In the genomic region with DNA sequence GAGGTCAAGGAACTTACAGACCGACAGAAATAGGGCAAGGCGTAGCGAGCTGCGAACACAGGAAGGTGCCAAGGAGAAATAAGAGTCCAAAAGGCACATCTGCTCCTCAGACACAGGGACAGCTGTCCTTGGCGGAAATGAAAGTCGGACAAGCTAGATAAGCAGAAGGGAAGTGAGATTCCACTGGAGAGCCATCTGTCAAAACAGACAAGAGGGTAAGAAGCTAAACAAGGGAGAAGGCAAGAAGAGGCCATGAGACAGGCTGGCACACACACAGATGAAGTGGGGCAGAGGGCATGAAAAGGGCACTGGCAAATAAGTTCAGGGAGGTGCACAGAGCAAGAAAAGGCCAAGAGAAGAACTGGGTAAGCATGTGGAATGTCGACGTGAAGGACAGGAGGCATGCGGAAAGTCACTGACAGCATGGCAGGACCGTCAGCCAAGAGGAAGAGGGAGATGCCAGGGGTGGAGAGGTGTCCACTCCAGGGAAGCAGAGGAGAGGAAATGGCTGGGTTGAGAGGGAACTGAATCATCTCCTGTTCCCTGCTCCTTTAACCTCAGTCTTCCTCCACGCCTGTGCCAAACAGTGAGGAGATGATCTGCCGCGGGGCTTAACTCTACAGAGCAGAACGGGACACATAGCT, we compare ENCODE assay signal across 8 mouse cellular contexts.
A peak's percentile ranks its signal among the peaks of the same experiment; 100 is the strongest.
DNase-seq lines count a peak whose midpoint lies in the region; ATAC-seq and TF ChIP-seq lines count a peak whose summit lies in the region.

No protein-coding gene starts in this region.

- intact Hi-C loops in heart, postnatal 36 days (cut with DNase I), result loop anchor here (5.0 kb wide), 1 partner anchor 77 kb away; no protein-coding TSS in a partner anchor

- WGBS in intestine, embryonic 14.5 days, result 57% methylated on average over 14 of the region's 14 CpGs
- 44% methylated on average over 14 of the region's 14 CpGs for WGBS in intestine, postnatal 0 days
- WGBS in liver, postnatal 0 days (ENCODE audit: insufficient replicate concordance), result 28% methylated on average over 14 of the region's 14 CpGs
- WGBS in midbrain, embryonic 16.5 days, result 88% methylated on average over 14 of the region's 14 CpGs

- H3K4me2 ChIP-seq in intestine, embryonic 14.5 days (ENCODE audit: low read length), result no peak overlapping the region
- H3K4me2 ChIP-seq in intestine, postnatal 0 days (replicated peaks; ENCODE audit: low read depth), result no peak overlapping the region
- H3K4me2 ChIP-seq in liver, postnatal 0 days (ENCODE audit: low read depth, low read length), result peak overlapping the region; percentile 35; the same call in 1 of the 2 replicates
- H3K4me2 ChIP-seq in midbrain, embryonic 16.5 days (ENCODE audit: low read length), result no peak overlapping the region

- TF ChIP-seq CTCF in intestine, postnatal 0 days (IDR thresholded peaks at IDR 0.05; ENCODE audit: low read depth), result no peak
- no peak for TF ChIP-seq CTCF in brain, embryonic 14.5 days (IDR thresholded peaks at IDR 0.05; ENCODE audit: borderline replicate concordance, extremely low read depth, insufficient read depth, insufficient read length)
- TF ChIP-seq CTCF in liver, postnatal 0 days (IDR thresholded peaks at IDR 0.05; ENCODE audit: low read depth), result no peak

- ATAC-seq in intestine, embryonic 14.5 days (replicated peaks; ENCODE audit: low FRiP score, low TSS enrichment, low read depth), result 0 out of 2 replicates have a peak, but pooled peaks have one; percentile 29
- ATAC-seq in intestine, postnatal 0 days, result no peak
- ATAC-seq in liver, postnatal 0 days, result peak; percentile 79
- ATAC-seq in midbrain, embryonic 16.5 days, result no peak

- no peaks in the 10 kb centered on the region for H3K9me3 ChIP-seq in intestine, embryonic 14.5 days (ENCODE audit: control insufficient read depth, low read length)
- H3K9me3 ChIP-seq in intestine, postnatal 0 days (ENCODE audit: control insufficient read depth), result no peaks in the 10 kb centered on the region
- H3K9me3 ChIP-seq in liver, postnatal 0 days (ENCODE audit: low read length), result no peaks in the 10 kb centered on the region
- no peaks in the 10 kb centered on the region for H3K9me3 ChIP-seq in midbrain, embryonic 16.5 days (replicated peaks; ENCODE audit: control insufficient read depth, low read length, poor library complexity, severe bottlenecking)

- H3K4me1 ChIP-seq in intestine, embryonic 14.5 days (replicated peaks; ENCODE audit: control insufficient read depth, insufficient read depth, low read length), result 0 out of 2 replicates have a peak, but pooled peaks cover 3% of the 10 kb centered on the region
- H3K4me1 ChIP-seq in intestine, postnatal 0 days (replicated peaks; ENCODE audit: control insufficient read depth, insufficient read depth, low read length), result no peaks in the 10 kb centered on the region
- peaks cover 6% of the 10 kb centered on the region; the same call in 1 of the 2 replicates for H3K4me1 ChIP-seq in liver, postnatal 0 days (ENCODE audit: insufficient read depth)
- H3K4me1 ChIP-seq in midbrain, embryonic 16.5 days (ENCODE audit: control insufficient read depth, insufficient read depth, low read length), result no peaks in the 10 kb centered on the region

- no peak for DNase-seq in intestine, embryonic 14.5 days (ENCODE audit: low spot score)
- peak; percentile 18 for DNase-seq in brain, embryonic 14.5 days (ENCODE audit: low read depth)
- peak; percentile 33 to 39 for DNase-seq in heart, postnatal 36 days
- peak; percentile 28 for DNase-seq in liver, postnatal 0 days
- no peak for DNase-seq in urinary bladder, postnatal 4 days (ENCODE audit: low spot score in 2 of 2)
- DNase-seq in cerebellum, adult 18-20 months, result no peak

- no peaks in the 10 kb centered on the region; the same call in 1 of the 2 replicates for H3K27me3 ChIP-seq in intestine, embryonic 14.5 days (replicated peaks; ENCODE audit: control insufficient read depth, insufficient read depth, low read length)
- no peaks in the 10 kb centered on the region for H3K27me3 ChIP-seq in intestine, postnatal 0 days (replicated peaks; ENCODE audit: control insufficient read depth, insufficient read depth, low read length)
- no peaks in the 10 kb centered on the region for H3K27me3 ChIP-seq in liver, postnatal 0 days (ENCODE audit: insufficient read depth, low read length)
- no peaks in the 10 kb centered on the region for H3K27me3 ChIP-seq in midbrain, embryonic 16.5 days (ENCODE audit: control insufficient read depth, insufficient read depth, low read depth, low read length)

- H3K4me3 ChIP-seq in intestine, embryonic 14.5 days (ENCODE audit: low read depth, low read length), result no peak overlapping the region
- no peak overlapping the region for H3K4me3 ChIP-seq in intestine, postnatal 0 days (ENCODE audit: low read depth, low read length)
- H3K4me3 ChIP-seq in liver, postnatal 0 days (ENCODE audit: low read depth, low read length), result no peak overlapping the region
- no peak overlapping the region for H3K4me3 ChIP-seq in midbrain, embryonic 16.5 days (ENCODE audit: low read depth, low read length)

- no peak for TF ChIP-seq POLR2A in brain, embryonic 14.5 days (IDR thresholded peaks at IDR 0.05; ENCODE audit: borderline replicate concordance, extremely low read depth, insufficient read depth, insufficient read length, poor library complexity, severe bottlenecking)

- no peak overlapping the region for H3K9ac ChIP-seq in intestine, embryonic 14.5 days (ENCODE audit: low read length)
- H3K9ac ChIP-seq in intestine, postnatal 0 days (ENCODE audit: low read depth, low read length), result no peak overlapping the region
- H3K9ac ChIP-seq in liver, postnatal 0 days (replicated peaks), result no peak overlapping the region
- no peak overlapping the region for H3K9ac ChIP-seq in midbrain, embryonic 16.5 days (ENCODE audit: low read depth, low read length)

- no peaks in the 10 kb centered on the region for H3K36me3 ChIP-seq in intestine, embryonic 14.5 days (ENCODE audit: control insufficient read depth, insufficient read depth, low read length)
- no peaks in the 10 kb centered on the region for H3K36me3 ChIP-seq in intestine, postnatal 0 days (ENCODE audit: control insufficient read depth, insufficient read depth)
- H3K36me3 ChIP-seq in liver, postnatal 0 days (replicated peaks; ENCODE audit: insufficient read depth, low read length), result no peaks in the 10 kb centered on the region
- H3K36me3 ChIP-seq in midbrain, embryonic 16.5 days (ENCODE audit: control insufficient read depth, insufficient read depth, low read length), result no peaks in the 10 kb centered on the region

- no peak overlapping the region for H3K27ac ChIP-seq in intestine, embryonic 14.5 days (ENCODE audit: low read depth)
- no peak overlapping the region for H3K27ac ChIP-seq in intestine, postnatal 0 days (ENCODE audit: low read depth, low read length)
- peak overlapping the region; percentile 72 for H3K27ac ChIP-seq in liver, postnatal 0 days (ENCODE audit: low read depth)
- no peak overlapping the region for H3K27ac ChIP-seq in midbrain, embryonic 16.5 days (ENCODE audit: low read length)

- peak; percentile 71 for TF ChIP-seq EP300 in liver, postnatal 0 days (IDR thresholded peaks at IDR 0.05; ENCODE audit: low read depth)

Comparison
In these comparisons a context has a peak if more than half of its experiments do, and no peak if none do; other contexts are left out.
1. ATAC-seq: peak in intestine, embryonic 14.5 days (single experiment) and liver, postnatal 0 days (single experiment); none in intestine, postnatal 0 days (single experiment) and midbrain, embryonic 16.5 days (single experiment).
2. DNase-seq: peak in brain, embryonic 14.5 days (single experiment), heart, postnatal 36 days (2 of 2) and liver, postnatal 0 days (single experiment); none in intestine, embryonic 14.5 days (single experiment), urinary bladder, postnatal 4 days (0 of 2) and cerebellum, adult 18-20 months (0 of 2).